Mouse (Mus musculus): ENCODE data around the gene Cpvl. TPM values are rescaled to one million over a fixed set of nuclear protein-coding genes. Genes with fewer than 3 reads are reported as not detected.

Gene Cpvl
- total and polyA plus RNA-seq, 2 experiments from 2014 or later, result 0.10 TPM; not detected in 1

DNA sequence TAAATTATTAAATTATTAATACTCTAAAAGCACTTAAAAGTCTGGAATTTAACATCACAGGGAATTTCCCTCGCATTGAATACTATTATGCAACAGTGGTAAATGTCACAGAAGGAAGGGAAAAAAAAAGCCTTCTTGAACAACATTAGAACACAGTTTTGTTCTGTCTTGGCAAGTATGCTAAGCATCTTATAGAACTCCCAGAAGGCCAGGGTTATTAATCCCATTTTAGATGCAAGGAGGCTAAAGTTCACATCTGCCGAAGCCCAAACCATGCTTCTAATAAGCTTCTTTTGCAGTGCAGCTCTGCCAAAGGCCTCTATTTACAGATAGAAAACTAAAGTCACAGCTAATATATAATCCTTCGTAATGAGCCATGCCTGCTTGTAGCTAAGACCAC lies 74.3 kb downstream of the Cpvl start:
- Histone ChIP-seq H3K9ac (replicated peaks; ENCODE audit: low read length, poor library complexity, severe bottlenecking) (no peak overlapping the region), H3K4me1 (ENCODE audit: insufficient read depth, low read length) (no peaks in the 10 kb centered on the region), H3K27me3 (ENCODE audit: insufficient read depth, low read length) (no peaks in the 10 kb centered on the region), H3K4me3 (ENCODE audit: low read depth, low read length) (no peak overlapping the region), H3K36me3 (ENCODE audit: insufficient read depth, low read length) (no peaks in the 10 kb centered on the region), H3K4me2 (ENCODE audit: low read depth, low read length, poor library complexity, severe bottlenecking) (no peak overlapping the region), H3K9me3 (ENCODE audit: low read length) (no peaks in the 10 kb centered on the region), H3K27ac (ENCODE audit: low read depth, low read length) (no peak overlapping the region)
- DNase-seq (ENCODE audit: low spot score) (no peak), ATAC-seq (ENCODE audit: low FRiP score) (no peak)
- 35% methylated on average over 3 of the region's 3 CpGs for WGBS
- no peak for TF ChIP-seq CTCF (IDR thresholded peaks at IDR 0.05)

DNA sequence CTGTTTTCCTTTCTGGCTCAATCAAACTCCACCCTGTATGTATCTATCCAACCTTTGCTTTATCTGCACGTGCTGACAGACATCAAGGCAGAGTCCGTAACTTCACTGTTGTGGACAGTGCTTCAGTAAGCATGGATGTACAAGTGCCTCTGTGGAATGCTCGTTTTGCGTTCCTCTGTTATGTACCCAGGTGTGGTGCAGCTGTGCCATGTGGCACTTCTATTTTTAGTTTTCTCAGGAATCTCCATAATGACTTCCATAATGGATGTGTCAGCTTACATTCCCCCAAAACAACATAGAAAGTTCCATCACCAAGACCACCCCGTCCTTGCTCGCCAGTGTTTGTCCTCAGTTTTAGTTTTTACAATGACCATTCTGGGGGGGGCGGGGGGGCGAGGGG lies 76.7 kb downstream of the Cpvl start:
- no peak for TF ChIP-seq CTCF (IDR thresholded peaks at IDR 0.05)

DNA sequence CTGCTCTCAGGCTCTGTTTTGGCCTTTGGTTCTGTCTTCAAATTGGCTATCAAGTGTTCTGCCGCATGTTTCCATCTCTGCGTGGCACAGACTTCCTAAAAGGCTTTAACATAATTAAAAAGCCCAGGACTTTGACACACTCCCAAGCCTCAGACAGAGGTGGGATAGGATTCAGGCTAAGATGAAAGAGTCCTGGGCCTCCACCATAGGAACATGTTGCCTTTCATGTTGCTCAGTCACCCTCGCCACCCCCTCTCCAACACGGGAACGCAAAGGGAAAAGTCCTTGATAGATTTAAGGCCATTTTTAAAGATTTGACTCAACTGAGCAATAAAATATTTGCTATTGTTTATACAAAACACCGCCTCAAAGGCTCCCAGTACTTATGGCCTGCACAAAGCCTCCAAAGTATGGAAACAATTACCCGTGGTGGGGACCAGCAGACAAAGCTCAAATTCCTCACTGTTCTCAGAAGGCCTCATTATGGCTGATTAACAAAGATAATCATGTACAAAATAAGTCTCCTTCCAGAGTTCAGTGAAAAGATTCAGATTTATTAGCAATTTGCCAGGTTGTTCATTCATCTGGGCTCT lies 80.5 kb downstream of the Cpvl start:
- Histone ChIP-seq H3K4me1 (ENCODE audit: insufficient read depth, low read length) (no peaks in the 10 kb centered on the region), H3K27ac (ENCODE audit: low read depth, low read length) (no peak overlapping the region), H3K9me3 (ENCODE audit: low read length) (no peaks in the 10 kb centered on the region), H3K36me3 (ENCODE audit: insufficient read depth, low read length) (no peaks in the 10 kb centered on the region), H3K9ac (replicated peaks; ENCODE audit: low read length, poor library complexity, severe bottlenecking) (no peak overlapping the region), H3K4me2 (ENCODE audit: low read depth, low read length, poor library complexity, severe bottlenecking) (no peak overlapping the region), H3K27me3 (ENCODE audit: insufficient read depth, low read length) (no peaks in the 10 kb centered on the region), H3K4me3 (ENCODE audit: low read depth, low read length) (no peak overlapping the region)
- 42% methylated on average over 7 of the region's 7 CpGs for WGBS
- TF ChIP-seq CTCF (IDR thresholded peaks at IDR 0.05), result no peak
- DNase-seq (ENCODE audit: low spot score) (no peak), ATAC-seq (ENCODE audit: low FRiP score) (no peak)

More for the DNA sequence above, 76.7 kb downstream of the Cpvl start:
- no peak for DNase-seq (ENCODE audit: low spot score)
- H3K27me3 ChIP-seq (ENCODE audit: insufficient read depth, low read length), result no peaks in the 10 kb centered on the region
- no peaks in the 10 kb centered on the region for H3K4me1 ChIP-seq (ENCODE audit: insufficient read depth, low read length)
- H3K9ac ChIP-seq (replicated peaks; ENCODE audit: low read length, poor library complexity, severe bottlenecking), result no peak overlapping the region
- 82% methylated on average over 8 of the region's 8 CpGs for WGBS
- ATAC-seq (ENCODE audit: low FRiP score), result no peak
- no peaks in the 10 kb centered on the region for H3K36me3 ChIP-seq (ENCODE audit: insufficient read depth, low read length)
- no peaks in the 10 kb centered on the region for H3K9me3 ChIP-seq (ENCODE audit: low read length)
- no peak overlapping the region for H3K27ac ChIP-seq (ENCODE audit: low read depth, low read length)
- no peak overlapping the region for H3K4me2 ChIP-seq (ENCODE audit: low read depth, low read length, poor library complexity, severe bottlenecking)
- H3K4me3 ChIP-seq (ENCODE audit: low read depth, low read length), result no peak overlapping the region

DNA sequence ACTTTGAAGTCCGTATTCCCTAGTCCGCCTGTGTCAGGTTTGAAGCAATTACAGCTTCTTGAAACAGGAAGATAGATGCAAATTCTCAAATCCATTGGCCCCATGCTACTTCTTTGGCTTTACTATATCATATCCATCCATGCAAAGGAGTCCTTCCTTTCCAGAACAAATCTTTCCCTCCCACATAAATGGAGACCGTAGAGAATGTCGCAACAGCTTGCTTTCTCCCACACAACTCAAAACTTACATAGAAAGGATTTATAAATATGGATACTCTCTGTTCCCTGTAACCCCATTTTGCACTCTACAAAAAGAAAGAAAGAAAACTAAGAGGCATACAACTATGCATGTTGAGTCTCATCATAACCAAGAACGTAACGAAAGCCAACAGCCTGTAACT lies 81.3 kb downstream of the Cpvl start:
- no peaks in the 10 kb centered on the region for H3K27me3 ChIP-seq (ENCODE audit: insufficient read depth, low read length)
- no peak for TF ChIP-seq CTCF (IDR thresholded peaks at IDR 0.05)
- H3K27ac ChIP-seq (ENCODE audit: low read depth, low read length), result no peak overlapping the region
- WGBS, result 94% methylated on average over 6 of the region's 6 CpGs
- ATAC-seq (ENCODE audit: low FRiP score) (no peak), DNase-seq (ENCODE audit: low spot score) (no peak)
- no peaks in the 10 kb centered on the region for H3K36me3 ChIP-seq (ENCODE audit: insufficient read depth, low read length)
- H3K4me1 ChIP-seq (ENCODE audit: insufficient read depth, low read length), result no peaks in the 10 kb centered on the region
- H3K9ac ChIP-seq (replicated peaks; ENCODE audit: low read length, poor library complexity, severe bottlenecking), result no peak overlapping the region
- H3K9me3 ChIP-seq (ENCODE audit: low read length), result no peaks in the 10 kb centered on the region
- H3K4me3 ChIP-seq (ENCODE audit: low read depth, low read length), result no peak overlapping the region
- no peak overlapping the region for H3K4me2 ChIP-seq (ENCODE audit: low read depth, low read length, poor library complexity, severe bottlenecking)

DNA sequence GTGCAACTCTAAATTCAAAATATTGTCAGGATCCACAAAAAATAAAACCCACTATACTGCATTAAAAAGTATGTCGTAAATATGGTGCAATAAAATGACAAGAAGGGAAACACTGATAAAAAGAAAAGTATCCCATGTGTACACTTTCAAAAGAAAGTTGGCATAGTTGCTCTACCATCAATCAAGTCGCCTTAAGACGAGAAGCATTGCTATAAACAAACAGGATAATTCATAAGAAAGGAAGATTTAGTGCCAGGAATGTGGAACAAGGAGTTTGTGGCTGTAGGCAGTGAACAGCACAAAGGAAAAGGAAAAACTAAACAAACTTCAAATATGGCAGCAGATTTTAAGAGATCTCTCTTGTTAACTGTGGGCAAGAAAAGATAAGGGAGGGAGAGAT lies 84.7 kb downstream of the Cpvl start:
- no peak for TF ChIP-seq CTCF (IDR thresholded peaks at IDR 0.05)
- no peak overlapping the region for H3K27ac ChIP-seq (ENCODE audit: low read depth, low read length)
- WGBS, result 86% methylated on average over 3 of the region's 3 CpGs
- no peaks in the 10 kb centered on the region for H3K36me3 ChIP-seq (ENCODE audit: insufficient read depth, low read length)
- ATAC-seq (ENCODE audit: low FRiP score), result no peak
- H3K9me3 ChIP-seq (ENCODE audit: low read length), result no peaks in the 10 kb centered on the region
- H3K4me3 ChIP-seq (ENCODE audit: low read depth, low read length), result no peak overlapping the region
- no peak for DNase-seq (ENCODE audit: low spot score)
- H3K4me1 ChIP-seq (ENCODE audit: insufficient read depth, low read length), result no peaks in the 10 kb centered on the region
- H3K9ac ChIP-seq (replicated peaks; ENCODE audit: low read length, poor library complexity, severe bottlenecking), result no peak overlapping the region
- H3K4me2 ChIP-seq (ENCODE audit: low read depth, low read length, poor library complexity, severe bottlenecking), result no peak overlapping the region
- no peaks in the 10 kb centered on the region for H3K27me3 ChIP-seq (ENCODE audit: insufficient read depth, low read length)

DNA sequence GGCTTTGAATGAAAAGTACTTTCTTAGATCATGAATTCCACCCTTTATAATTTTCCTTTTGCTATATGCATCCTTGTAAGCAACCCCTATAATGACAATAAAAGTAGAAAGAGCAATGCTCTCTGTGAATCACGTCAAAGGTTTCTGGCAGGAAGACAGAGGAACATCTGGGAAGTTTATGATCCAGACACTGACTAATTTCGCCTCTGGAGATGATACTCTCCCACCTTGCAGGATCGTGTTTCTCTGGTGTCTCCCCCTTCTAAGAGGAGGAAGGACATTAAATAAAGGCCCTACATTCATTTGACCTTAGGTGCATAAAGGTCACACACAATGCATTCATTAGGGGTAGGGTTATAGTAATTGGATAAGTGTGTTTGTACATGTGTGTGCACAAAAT lies 87.4 kb downstream of the Cpvl start:
- H3K36me3 ChIP-seq (ENCODE audit: insufficient read depth, low read length), result no peaks in the 10 kb centered on the region
- H3K27ac ChIP-seq (ENCODE audit: low read depth, low read length), result no peak overlapping the region
- WGBS, result 83% methylated on average over 3 of the region's 3 CpGs
- no peaks in the 10 kb centered on the region for H3K4me1 ChIP-seq (ENCODE audit: insufficient read depth, low read length)
- H3K4me2 ChIP-seq (ENCODE audit: low read depth, low read length, poor library complexity, severe bottlenecking), result no peak overlapping the region
- no peak overlapping the region for H3K9ac ChIP-seq (replicated peaks; ENCODE audit: low read length, poor library complexity, severe bottlenecking)
- H3K9me3 ChIP-seq (ENCODE audit: low read length), result no peaks in the 10 kb centered on the region
- DNase-seq (ENCODE audit: low spot score) (no peak), ATAC-seq (ENCODE audit: low FRiP score) (no peak)
- no peaks in the 10 kb centered on the region for H3K27me3 ChIP-seq (ENCODE audit: insufficient read depth, low read length)
- no peak for TF ChIP-seq CTCF (IDR thresholded peaks at IDR 0.05)
- H3K4me3 ChIP-seq (ENCODE audit: low read depth, low read length), result no peak overlapping the region

All from midbrain, postnatal 0 days (tissue).